Mouse (Mus musculus): ENCODE measurements around the gene Eif3c. TPM values are rescaled to one million over a fixed set of nuclear protein-coding genes. Genes with fewer than 3 reads are reported as not detected.

The Eif3c gene
- total and polyA plus RNA-seq, 2 experiments = 64.1 to 79.4 TPM

DNA sequence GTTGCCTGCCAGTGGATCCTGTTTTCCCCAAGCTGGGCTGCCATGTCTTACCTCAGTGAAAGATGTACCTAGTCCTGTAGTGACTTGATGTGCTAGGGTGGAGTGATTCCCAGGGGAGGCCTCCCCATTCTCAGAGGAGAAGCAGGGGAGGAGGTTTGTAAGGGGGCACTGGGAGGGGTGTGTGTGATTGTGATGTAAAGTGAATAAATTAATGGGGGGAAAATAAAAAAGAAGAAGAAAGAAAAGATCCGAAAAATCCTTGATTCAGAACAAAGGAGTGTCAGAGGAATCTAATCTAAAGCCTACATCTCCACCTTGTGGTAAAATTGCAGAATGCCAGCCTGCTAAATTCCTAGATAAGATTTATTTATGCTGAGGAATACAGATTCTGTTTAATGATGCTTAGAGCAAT is 38.0 kb downstream of the Eif3c start:
- H3K27ac ChIP-seq (replicated peaks; ENCODE audit: insufficient read depth, low read depth, low read length) = no peak overlapping the region
- no peaks in the 10 kb centered on the region for H3K27me3 ChIP-seq (ENCODE audit: control insufficient read depth, insufficient read depth, low read length)
- no peak overlapping the region for H3K9ac ChIP-seq (ENCODE audit: low read depth, low read length)
- TF ChIP-seq CTCF (IDR thresholded peaks at IDR 0.05; ENCODE audit: low read depth, low read length) (peak; percentile 60), POLR2A (IDR thresholded peaks at IDR 0.05; ENCODE audit: extremely low read depth, insufficient read depth, low read length) (no peak)
- WGBS = 14% methylated on average over 1 of the region's 1 CpGs
- H3K36me3 ChIP-seq (ENCODE audit: control insufficient read depth, insufficient read depth, low read length) = no peaks in the 10 kb centered on the region
- H3K79me2 ChIP-seq (ENCODE audit: control insufficient read depth, insufficient read depth, low read length) = no peaks in the 10 kb centered on the region
- no peaks in the 10 kb centered on the region for H3K4me1 ChIP-seq (ENCODE audit: control insufficient read depth, insufficient read depth, low read length)
- H3K4me3 ChIP-seq (ENCODE audit: insufficient read depth, low read depth, low read length) = no peak overlapping the region
- peak; percentile 55 for DNase-seq (ENCODE audit: extremely low read depth, low read depth, low spot score)

GRCm38 (mm10) chr7:126523316-126523715 is 42.9 kb downstream of the Eif3c start:
- Histone ChIP-seq H3K27me3 (ENCODE audit: control insufficient read depth, insufficient read depth, low read length) (no peaks in the 10 kb centered on the region), H3K36me3 (ENCODE audit: control insufficient read depth, insufficient read depth, low read length) (no peaks in the 10 kb centered on the region), H3K79me2 (ENCODE audit: control insufficient read depth, insufficient read depth, low read length) (no peaks in the 10 kb centered on the region), H3K4me1 (ENCODE audit: control insufficient read depth, insufficient read depth, low read length) (no peaks in the 10 kb centered on the region), H3K4me3 (ENCODE audit: insufficient read depth, low read depth, low read length) (no peak overlapping the region), H3K9ac (ENCODE audit: low read depth, low read length) (no peak overlapping the region), H3K27ac (replicated peaks; ENCODE audit: insufficient read depth, low read depth, low read length) (no peak overlapping the region)
- WGBS = 81% methylated on average over 3 of the region's 3 CpGs
- no peak for TF ChIP-seq CTCF (IDR thresholded peaks at IDR 0.05; ENCODE audit: low read depth, low read length)
- TF ChIP-seq POLR2A (IDR thresholded peaks at IDR 0.05; ENCODE audit: extremely low read depth, insufficient read depth, low read length) = no peak
- no peak for DNase-seq (ENCODE audit: extremely low read depth, low read depth, low spot score)

GRCm38 (mm10) chr7:126519513-126519912 is 46.7 kb downstream of the Eif3c start:
- H3K27me3 ChIP-seq (ENCODE audit: control insufficient read depth, insufficient read depth, low read length) = no peaks in the 10 kb centered on the region
- H3K4me3 ChIP-seq (ENCODE audit: insufficient read depth, low read depth, low read length) = no peak overlapping the region
- no peak overlapping the region for H3K9ac ChIP-seq (ENCODE audit: low read depth, low read length)
- no peak overlapping the region for H3K27ac ChIP-seq (replicated peaks; ENCODE audit: insufficient read depth, low read depth, low read length)
- TF ChIP-seq POLR2A (IDR thresholded peaks at IDR 0.05; ENCODE audit: extremely low read depth, insufficient read depth, low read length) (no peak), CTCF (IDR thresholded peaks at IDR 0.05; ENCODE audit: low read depth, low read length) (no peak)
- WGBS = 70% methylated on average over 2 of the region's 2 CpGs
- no peaks in the 10 kb centered on the region for H3K36me3 ChIP-seq (ENCODE audit: control insufficient read depth, insufficient read depth, low read length)
- no peaks in the 10 kb centered on the region for H3K79me2 ChIP-seq (ENCODE audit: control insufficient read depth, insufficient read depth, low read length)
- H3K4me1 ChIP-seq (ENCODE audit: control insufficient read depth, insufficient read depth, low read length) = no peaks in the 10 kb centered on the region
- no peak for DNase-seq (ENCODE audit: extremely low read depth, low read depth, low spot score)

GRCm38 (mm10) chr7:126518261-126518941 is 47.8 kb downstream of the Eif3c start:
- DNase-seq (ENCODE audit: extremely low read depth, low read depth, low spot score) = no peak
- no peaks in the 10 kb centered on the region for H3K36me3 ChIP-seq (ENCODE audit: control insufficient read depth, insufficient read depth, low read length)
- no peak overlapping the region for H3K27ac ChIP-seq (replicated peaks; ENCODE audit: insufficient read depth, low read depth, low read length)
- H3K4me1 ChIP-seq (ENCODE audit: control insufficient read depth, insufficient read depth, low read length) = no peaks in the 10 kb centered on the region
- H3K4me3 ChIP-seq (ENCODE audit: insufficient read depth, low read depth, low read length) = no peak overlapping the region
- no peak overlapping the region for H3K9ac ChIP-seq (ENCODE audit: low read depth, low read length)
- no peaks in the 10 kb centered on the region for H3K27me3 ChIP-seq (ENCODE audit: control insufficient read depth, insufficient read depth, low read length)
- 94% methylated on average over 5 of the region's 5 CpGs for WGBS
- H3K79me2 ChIP-seq (ENCODE audit: control insufficient read depth, insufficient read depth, low read length) = no peaks in the 10 kb centered on the region
- TF ChIP-seq POLR2A (IDR thresholded peaks at IDR 0.05; ENCODE audit: extremely low read depth, insufficient read depth, low read length) = no peak
- no peak for TF ChIP-seq CTCF (IDR thresholded peaks at IDR 0.05; ENCODE audit: low read depth, low read length)

DNA sequence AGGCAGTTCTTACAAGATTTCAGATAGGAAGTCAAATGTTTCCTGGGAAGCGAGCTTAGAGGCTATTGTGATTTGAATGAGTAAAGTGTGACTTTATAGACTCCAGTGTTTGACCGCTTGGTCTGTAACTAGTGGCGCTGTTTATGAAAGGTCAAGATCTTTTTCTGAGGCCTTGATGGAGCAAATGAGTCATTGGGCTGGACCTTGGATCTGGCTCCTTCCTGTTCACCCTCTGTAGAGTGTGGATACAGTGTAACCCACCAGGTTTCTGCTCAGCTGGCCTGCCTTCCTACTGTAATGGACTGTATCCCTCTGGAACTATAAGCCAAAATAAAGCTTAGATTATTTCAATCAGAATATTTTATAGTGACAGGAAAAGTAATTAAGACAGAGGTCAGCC is 54.9 kb downstream of the Eif3c start:
- WGBS = 82% methylated on average over 3 of the region's 3 CpGs
- H3K4me3 ChIP-seq (ENCODE audit: insufficient read depth, low read depth, low read length) = no peak overlapping the region
- H3K27me3 ChIP-seq (ENCODE audit: control insufficient read depth, insufficient read depth, low read length) = no peaks in the 10 kb centered on the region
- H3K36me3 ChIP-seq (ENCODE audit: control insufficient read depth, insufficient read depth, low read length) = no peaks in the 10 kb centered on the region
- H3K4me1 ChIP-seq (ENCODE audit: control insufficient read depth, insufficient read depth, low read length) = no peaks in the 10 kb centered on the region
- H3K27ac ChIP-seq (replicated peaks; ENCODE audit: insufficient read depth, low read depth, low read length) = no peak overlapping the region
- H3K9ac ChIP-seq (ENCODE audit: low read depth, low read length) = no peak overlapping the region
- no peak for DNase-seq (ENCODE audit: extremely low read depth, low read depth, low spot score)
- TF ChIP-seq CTCF (IDR thresholded peaks at IDR 0.05; ENCODE audit: low read depth, low read length) = no peak
- TF ChIP-seq POLR2A (IDR thresholded peaks at IDR 0.05; ENCODE audit: extremely low read depth, insufficient read depth, low read length) = no peak
- no peaks in the 10 kb centered on the region for H3K79me2 ChIP-seq (ENCODE audit: control insufficient read depth, insufficient read depth, low read length)

DNA sequence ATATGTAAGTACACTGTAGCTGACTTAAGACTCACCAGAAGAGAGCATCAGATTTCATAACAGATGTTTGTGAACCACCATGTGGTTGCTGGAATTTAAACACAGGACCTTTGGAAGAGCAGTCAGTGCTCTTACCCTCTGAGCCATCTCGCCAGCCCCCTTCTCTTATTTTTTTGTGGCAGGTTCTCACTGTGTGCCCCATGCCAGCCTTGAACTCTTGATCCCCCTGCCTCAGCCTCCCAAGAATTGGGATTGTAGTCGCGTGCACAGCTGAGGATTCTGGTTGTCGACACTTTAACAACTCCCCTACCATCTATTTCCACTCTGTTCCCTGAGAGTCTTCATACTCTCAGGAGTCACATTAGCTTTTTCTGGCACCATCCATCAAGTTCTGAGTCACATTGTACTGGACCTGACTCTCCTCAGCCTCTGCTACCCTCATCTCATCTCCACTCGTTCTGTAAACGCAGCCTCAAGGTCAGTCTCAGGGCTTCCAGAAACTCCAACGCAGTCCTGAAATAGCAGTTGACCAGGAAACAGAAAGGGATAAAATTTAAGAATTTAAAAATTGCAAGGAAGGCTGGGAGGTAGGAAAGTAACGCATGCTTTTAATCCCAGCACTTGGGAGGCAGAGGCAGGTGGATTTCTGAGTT is 59.0 kb downstream of the Eif3c start:
- WGBS = 82% methylated on average over 8 of the region's 8 CpGs

More for the DNA sequence above, 59.0 kb downstream of the Eif3c start:
- no peak overlapping the region for H3K9ac ChIP-seq (ENCODE audit: low read depth, low read length)
- TF ChIP-seq POLR2A (IDR thresholded peaks at IDR 0.05; ENCODE audit: extremely low read depth, insufficient read depth, low read length) (no peak), CTCF (IDR thresholded peaks at IDR 0.05; ENCODE audit: low read depth, low read length) (no peak)
- no peak overlapping the region for H3K27ac ChIP-seq (replicated peaks; ENCODE audit: insufficient read depth, low read depth, low read length)
- no peaks in the 10 kb centered on the region for H3K27me3 ChIP-seq (ENCODE audit: control insufficient read depth, insufficient read depth, low read length)
- no peaks in the 10 kb centered on the region for H3K4me1 ChIP-seq (ENCODE audit: control insufficient read depth, insufficient read depth, low read length)
- no peak overlapping the region for H3K4me3 ChIP-seq (ENCODE audit: insufficient read depth, low read depth, low read length)
- no peaks in the 10 kb centered on the region for H3K79me2 ChIP-seq (ENCODE audit: control insufficient read depth, insufficient read depth, low read length)
- no peak for DNase-seq (ENCODE audit: extremely low read depth, low read depth, low spot score)
- no peaks in the 10 kb centered on the region for H3K36me3 ChIP-seq (ENCODE audit: control insufficient read depth, insufficient read depth, low read length)
